Mouse (Mus musculus) urinary bladder, adult 2 months (tissue): ENCODE results near the gene Epb41l1. TPM values are rescaled to one million over a fixed set of nuclear protein-coding genes. Genes with fewer than 3 reads are reported as not detected.

Experiments used
- DNase-seq: peaks from one replicate; pipeline ENCODE4 v3.0.0; 2022; ENCODE audit warnings: low spot score
- polyA plus RNA-seq: library from polyadenylated mRNA; depleted of rRNA; stranded (reverse); fragments of >200 nt; gene quantifications from 2 replicates; pipeline ENCODE4 v1.2.3, GENCODE M21; 2012

Gene Epb41l1
- polyA plus RNA-seq, 1 experiment, result 36.9 TPM

DNA sequence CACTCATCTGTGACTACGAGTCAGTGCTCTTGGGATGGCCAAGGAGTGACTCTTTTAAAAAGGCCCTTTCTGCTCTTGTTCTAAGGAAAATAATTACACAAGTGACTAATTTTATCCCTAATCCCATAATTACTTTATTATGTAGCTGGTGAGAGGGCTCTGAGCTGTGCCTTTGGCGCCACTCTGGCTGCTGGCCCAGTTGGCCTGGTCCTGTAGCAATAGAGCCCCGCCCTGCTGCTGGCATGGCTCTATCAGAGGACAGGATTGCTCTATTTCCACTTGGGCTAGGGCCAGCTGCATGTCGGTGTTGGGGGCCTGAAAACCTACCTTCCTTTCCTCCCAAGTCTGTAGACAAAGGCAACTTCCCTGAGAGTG, 36.6 kb downstream of the Epb41l1 start:
- no peak for DNase-seq

DNA sequence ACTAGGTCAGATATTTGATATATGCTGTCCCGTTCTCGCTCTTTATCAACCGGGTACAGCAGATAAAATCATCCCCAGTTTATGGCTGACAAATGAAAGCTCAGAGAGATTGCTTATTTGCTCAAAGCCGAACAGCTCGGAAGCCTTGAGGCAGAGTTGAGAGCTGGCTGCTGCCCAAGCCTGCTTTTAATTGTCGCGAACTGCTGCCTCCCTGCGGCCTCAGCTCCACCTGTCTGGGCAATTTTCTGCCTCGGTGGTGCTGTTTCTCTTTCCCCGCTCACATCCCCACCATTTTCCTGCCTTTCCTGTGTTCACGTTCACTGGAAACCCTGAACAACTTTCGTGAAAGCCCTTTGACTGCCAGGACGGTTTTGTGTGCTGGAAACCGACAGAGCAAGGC, 39.8 kb downstream of the Epb41l1 start:
- no peak for DNase-seq

DNA sequence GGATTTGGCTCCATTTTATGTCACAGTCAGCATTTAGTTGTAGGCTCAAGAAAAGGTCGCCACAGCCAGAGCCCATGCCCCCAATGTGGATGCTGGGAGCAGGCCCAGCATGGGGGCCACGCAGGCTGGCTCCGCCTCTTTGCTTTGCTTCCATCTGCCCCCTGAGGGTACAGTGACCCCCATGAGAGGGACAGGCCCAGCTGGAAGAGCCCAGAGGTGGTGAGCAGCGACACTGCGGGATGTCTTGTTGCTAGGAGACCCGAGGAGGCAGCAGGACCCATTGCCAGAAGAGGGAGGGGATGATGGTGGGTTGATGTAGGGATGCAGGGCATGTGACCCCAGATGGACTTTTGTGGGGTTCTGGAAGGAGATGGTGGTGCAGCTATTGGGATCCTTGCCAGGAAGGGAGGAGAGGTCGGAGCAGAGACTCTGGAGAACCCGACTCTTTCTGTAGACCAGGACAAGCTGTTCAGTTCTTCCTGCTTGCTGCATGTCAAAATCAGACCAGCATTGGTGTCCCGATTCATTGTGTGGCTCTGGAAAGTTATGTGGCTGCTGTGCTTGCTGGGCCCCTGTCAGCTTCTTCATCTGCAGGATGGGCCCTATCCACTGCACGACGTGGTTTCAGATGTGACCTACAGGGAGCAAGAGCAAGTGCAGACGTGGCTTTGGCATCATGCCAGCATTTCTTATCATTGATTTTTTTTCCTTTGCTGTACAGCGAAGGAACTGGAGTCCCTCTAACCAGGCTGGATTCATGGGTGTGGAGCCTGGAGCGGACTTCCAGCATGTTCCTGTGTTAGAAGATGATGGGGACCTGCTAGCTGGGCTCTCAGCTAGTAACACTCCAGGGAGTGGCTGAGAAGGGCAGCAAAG, 41.7 kb downstream of the Epb41l1 start:
- DNase-seq, result no peak

DNA sequence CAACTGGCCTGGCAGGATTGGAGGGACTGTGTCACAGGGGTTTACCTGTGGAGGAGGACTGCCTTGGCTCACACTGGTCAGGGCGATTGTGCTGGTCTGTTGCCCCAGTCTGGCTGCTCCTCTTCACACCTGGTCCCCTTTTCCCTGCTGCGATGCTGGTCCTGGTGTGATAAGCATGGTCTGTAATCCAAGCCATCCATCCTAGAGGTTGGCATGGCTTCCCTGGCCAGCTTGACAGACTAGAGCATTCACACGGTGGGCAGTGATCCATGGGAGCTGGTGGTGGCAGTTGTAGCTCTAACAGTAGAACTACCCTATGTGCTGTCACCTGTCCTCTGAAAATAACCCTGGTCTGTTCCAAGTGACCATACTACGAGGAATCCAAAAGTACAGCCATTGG, 43.7 kb downstream of the Epb41l1 start:
- DNase-seq, result no peak

DNA sequence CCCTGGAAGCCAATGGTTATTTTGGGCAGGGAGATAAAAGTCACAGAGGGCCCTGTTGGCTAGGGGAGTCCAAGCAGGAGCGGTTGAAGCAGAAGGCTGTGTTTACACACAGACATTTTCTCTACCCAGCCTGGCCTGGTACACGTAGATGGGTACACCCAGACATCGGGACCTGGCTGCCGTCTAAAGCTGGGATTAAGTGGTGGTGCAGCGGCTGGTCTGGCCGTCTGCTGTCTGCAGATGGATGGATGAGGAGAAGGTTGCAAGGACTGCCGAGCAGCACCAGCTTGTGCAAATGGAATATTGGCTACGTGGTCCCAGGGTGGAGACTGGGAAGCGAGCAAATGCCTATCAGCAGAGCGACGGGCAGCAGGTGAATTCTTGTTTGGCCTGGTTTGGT, 46.8 kb downstream of the Epb41l1 start:
- DNase-seq, result no peak

DNA sequence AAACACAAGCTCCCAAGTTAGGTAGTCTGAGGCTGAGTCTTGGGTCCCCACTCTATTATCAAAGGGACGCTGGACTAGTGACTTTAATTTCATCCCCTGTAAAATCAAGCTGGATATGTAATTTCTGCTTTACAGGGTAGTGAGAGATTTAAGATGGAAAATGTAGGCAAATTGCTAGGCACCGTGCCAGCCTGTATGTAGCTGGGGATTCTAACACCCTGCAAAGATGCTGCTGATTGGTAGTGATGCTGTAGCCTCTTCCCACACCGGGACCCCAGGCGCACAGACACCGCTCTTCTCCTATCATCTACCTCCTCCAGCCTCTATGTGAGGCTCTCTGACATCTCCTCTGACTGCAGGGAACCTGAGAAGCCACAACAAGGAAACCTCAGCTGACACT, 48.2 kb downstream of the Epb41l1 start:
- no peak for DNase-seq

DNA sequence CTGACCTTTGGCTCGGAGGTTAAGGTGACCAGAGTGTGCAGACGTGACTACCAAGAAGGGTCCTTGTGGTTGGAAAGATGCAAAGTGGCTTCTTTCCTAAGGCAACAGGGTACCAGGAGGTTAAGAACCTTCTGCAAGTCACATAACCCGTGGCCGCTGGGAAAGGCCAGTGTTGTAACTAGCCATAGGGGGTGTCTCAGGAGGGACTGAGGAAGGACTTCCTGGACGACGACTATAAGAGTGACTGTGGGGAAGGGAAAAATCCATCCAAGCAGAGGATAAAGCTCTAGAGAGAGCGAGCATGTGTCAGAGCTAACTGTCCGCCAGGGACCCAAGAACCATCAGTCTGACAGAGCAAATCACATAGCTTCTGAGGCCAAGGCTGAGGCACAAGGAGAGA, 48.8 kb downstream of the Epb41l1 start:
- no peak for DNase-seq

DNA sequence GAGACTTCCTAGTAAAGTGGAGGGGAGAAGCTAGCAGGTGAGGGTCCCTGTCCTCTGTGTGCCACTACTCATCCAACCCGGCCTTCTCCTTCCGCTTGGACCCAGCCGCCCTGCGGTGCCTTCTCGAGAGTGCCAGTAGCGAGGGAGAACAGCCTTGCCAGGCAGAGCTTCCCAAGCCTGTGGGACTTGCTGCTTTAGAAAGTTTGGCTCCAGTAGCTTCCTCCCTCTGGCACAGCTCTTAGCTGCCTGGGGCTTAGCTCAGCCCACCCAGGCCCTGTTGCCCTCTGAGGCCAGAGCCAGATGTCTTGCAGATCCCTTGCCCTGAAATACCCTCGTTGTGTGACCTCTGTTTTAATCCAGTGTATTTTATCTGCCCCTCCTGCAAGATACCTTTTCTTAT, 50.2 kb downstream of the Epb41l1 start:
- DNase-seq, result no peak

DNA sequence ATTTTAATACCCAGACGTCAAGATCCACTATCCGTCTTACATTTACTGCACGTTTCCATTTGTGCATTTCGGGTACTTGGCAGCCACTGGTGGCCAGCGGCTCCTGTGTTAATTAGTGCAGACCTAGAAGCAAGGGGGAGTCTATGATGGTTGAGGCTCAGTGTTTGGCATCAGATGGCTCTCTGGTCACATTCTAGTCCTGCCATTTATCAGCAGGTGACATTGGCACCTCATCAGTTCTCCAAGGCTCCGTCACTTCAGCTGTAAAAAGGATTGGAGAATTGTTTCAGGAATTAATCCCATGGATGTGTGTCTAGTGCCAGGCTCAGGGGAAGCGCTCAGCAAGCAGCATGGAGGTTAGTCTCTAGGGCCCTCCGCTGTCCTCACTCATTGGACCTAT, 51.6 kb downstream of the Epb41l1 start:
- no peak for DNase-seq

DNA sequence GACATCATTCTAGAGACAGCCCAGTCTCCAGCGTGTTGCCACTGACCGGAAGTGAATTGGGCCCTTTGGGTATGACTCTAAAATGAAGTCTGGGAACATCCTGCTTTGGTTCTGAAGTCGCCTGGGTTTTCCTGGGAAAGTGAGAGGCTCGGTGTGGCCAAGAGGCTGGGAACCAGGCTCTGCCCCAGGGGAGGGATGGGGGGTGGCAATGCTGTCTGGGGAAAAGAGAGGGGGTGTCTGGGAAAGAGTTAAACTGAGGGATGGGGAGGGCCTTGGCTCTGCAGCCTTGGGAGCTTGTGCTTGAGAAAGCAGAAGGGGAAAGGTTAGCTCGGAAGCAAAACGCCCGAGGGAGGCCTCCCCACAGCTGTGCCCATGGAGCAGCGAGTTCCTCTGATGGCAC, 53.0 kb downstream of the Epb41l1 start:
- DNase-seq, result no peak

DNA sequence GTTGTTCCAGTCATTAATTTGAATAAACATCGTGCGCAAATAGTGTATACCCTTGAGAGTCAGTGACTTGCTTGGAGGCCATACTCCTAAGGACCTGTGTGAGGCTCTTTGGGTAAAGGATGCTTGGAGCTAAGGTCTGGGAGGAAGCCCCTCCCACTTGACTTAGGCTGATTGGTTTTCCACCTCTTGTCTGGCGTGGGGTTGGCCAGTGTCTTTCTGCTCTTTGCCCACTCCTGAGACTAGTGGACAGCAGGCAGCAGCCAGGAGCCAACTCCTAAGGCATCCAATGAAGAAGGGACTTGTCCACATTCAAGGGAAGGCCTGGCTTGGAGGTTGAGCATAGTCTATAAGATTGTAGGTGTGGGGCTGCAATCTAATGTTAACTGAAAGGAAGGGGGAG, 53.4 kb downstream of the Epb41l1 start:
- no peak for DNase-seq

DNA sequence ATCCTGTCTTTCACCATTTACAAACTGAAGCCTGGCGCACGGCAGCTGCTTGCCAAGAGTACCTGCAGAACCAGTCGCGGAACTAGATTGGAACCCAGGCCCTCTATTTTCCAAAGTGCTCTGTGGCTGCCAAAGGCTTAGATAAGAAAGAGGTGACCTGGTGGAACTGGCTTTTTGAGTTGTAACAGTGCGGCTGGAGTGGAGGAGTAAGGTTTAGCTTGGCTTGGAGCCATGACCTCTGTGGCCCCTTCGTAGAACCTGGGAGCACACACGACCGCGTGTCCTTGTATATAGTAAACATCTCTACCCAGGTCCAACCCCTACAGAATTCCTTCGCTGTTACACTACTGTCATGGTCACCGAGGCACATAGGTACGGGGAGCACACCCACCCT, 54.2 kb downstream of the Epb41l1 start:
- no peak for DNase-seq

DNA sequence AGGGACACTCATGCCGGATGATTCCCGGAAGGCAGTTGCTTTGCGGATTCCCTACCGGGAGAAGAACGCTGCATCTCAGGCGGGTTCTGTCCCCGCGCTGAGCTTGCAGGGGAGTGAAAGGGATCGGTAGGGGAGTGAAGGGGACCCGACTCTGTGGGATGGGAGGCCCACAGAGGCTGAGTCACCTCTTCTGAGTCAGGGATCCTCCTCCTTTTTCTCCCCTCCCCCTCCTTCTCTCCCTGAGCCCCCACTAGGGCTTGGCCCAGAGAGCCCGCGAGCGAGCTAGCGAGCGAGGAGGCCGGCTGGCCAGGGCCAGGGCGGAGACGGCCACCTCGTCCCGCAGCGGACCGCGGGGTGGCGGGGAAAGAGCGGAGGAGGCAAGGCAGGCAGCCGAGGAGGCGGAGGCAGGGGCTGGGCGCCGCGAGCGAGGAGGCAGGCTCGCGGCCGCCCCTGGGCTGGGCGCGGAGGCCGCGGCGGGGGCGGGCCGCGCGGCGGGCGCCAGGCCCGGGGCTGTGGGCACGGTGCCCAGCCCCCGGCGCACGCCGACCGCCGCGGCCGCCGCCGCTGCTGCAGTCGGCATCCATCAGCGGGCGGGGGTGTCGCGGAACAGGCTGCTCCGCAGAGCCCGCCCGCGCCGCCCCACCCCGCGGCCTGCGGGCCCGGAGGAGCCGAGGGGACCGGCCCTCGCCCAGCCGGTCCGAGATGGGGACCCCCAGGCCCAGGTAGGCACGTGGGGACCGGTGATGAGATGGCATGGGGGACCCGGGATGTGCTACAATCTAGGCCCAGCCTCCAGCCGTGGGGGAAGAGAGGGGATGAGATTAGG, 54.8 kb downstream of the Epb41l1 start:
- DNase-seq, result peak; percentile 76

DNA sequence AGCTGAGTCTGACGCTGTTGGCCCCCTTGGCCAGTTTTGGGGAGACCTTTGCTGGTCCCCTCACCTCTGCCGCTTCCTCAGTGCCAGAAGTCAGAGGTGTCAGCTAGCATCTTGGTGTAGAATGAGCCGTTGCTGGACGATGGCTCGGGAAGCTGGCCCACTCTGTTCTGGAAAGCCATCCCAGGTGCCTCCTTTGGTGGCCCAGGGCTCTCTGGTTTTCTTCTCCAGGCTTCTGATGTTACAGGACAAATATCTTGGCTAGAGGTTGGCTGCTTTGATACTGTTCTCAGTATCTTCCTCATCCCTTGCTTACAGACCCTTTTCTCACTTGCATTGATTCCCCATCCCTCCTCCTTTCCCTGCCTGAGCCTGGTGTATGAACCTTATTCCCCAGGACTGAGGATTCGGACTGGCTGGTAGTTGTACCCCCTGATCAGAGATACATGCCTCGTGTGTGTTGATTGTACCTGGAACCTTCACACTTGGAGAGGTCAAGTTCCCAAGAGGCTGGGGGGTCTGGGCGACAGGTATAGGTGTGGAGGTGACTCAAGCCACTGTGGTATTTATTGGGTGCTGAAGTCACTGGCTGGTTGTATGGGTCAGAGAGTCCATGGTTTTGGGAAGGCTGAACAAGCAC, 55.5 kb downstream of the Epb41l1 start:
- DNase-seq, result no peak

DNA sequence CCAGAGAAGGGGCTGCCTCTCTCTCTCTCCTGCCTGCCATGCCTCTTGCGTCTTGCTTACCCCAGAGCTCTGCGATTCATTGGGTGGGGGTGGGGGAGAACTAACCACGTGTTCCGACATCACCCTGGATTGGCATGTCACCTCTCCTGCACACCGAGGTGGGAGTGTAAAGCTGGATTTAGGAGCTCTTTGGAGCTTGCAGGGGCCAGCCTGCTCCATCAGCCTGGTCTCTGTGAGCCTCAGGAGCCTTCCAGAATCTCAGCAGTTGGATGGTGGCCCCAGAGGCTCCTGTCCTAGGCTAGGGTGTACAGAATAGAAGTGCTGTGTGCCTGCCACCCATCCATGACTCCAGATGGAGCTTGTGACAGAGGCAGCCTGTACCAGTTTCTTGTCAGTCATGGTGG, 56.0 kb downstream of the Epb41l1 start:
- no peak for DNase-seq

DNA sequence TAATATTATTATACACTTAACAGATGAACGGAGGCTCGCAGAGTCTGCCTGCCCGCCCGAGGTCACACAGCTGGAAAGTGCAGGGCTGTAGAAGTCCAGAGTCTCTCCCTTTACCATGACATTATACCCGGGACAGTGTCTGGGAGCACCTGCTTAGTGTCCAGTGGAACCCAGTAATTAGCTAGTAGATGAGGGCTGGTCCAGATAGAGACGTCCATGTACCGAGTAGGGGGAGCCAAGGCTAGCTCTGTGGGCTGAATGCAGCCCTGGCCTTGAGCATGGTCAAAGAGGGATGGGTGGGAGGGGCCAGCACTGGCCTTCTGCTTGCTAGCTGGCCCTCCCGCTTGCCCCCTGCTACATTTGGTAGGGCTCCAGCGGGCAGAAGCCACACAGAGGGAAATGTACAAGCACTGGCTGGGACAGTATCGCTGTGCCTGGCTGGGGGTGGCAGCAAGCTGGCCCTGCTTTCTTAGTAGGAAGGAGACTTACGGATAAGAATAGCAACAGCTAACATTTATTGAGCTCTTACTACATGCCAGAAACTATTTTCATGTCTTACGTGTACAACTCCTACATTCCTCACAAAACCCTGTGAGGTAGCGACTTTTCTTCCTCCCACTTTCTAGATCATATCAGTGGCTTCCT, 57.5 kb downstream of the Epb41l1 start:
- no peak for DNase-seq

DNA sequence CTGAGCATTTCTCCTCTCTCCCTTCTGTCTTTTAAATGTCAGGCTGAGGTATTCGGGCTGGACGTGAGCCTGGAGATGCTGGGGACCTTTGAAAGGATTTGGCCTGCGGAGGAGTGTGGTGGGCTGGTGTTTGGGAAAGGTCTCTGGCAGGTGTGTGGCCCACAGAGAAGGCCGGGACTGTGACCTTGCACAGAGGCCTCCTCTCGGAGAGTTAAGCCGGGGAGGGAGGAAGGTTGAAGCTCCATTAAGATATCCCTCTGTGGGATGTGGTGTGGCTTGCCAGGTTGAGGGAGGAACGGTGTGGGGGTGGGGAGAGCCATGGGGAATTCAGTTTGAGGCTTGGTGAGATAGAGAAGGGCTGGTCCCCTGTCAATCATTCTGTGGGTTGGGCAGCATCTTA, 59.1 kb downstream of the Epb41l1 start:
- no peak for DNase-seq

DNA sequence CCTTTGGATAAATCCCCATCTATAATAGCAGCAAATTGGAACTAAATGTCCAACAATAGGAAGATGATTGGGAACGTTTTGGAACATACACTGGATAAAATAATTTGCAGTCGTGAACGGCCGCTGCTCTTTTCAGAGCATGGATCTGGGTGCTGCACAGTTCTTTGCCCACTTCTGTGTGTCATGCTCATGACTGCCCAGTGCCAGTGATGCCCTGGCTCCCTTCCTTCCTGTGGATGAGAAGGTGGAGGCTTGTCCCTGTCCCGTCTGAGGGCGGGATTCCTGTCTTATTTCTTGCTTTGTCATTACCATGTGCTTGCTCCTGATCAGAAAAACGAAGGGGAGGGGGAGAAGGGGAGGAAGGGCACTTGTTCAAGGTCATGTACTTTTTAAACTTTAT, 59.6 kb downstream of the Epb41l1 start:
- no peak for DNase-seq

DNA sequence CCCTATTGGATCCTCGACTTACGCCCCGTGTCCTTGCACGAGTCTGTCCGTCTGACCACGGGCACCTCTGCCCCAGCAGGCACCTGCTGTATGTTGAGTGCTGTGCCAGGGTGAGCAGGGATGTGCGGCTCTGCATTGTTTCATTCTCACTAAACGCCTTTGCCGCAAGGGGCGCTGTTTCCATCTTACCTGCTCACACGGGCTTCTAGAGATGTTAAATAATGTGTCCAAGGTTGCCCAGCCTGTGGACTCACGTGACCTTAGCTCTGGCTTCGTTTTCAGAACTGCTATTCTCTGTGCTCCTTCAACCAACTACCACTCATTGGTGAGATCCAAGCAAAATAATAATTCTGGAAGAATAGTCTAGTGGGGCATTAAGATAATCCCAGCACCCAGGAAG, 61.6 kb downstream of the Epb41l1 start:
- DNase-seq, result no peak

DNA sequence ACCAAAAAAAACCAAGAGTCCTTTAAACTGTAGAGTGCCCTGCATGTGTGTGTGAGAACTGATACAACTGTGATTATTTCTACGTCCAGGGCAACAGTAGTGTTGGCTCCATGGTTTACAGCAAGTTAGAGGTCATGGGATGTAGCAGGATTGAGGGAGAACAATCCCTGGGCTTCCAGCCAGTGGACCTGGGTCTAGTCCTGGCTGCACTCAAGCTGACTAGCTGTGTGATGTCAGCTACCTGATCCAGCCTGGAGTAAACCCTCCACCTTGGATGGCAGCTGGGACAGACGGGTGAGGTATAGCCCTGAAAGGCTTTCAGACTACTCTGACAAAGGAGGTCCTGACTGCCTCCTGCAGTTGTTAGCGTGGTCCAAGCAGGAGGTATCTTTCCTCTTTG, 62.1 kb downstream of the Epb41l1 start:
- DNase-seq, result no peak

DNA sequence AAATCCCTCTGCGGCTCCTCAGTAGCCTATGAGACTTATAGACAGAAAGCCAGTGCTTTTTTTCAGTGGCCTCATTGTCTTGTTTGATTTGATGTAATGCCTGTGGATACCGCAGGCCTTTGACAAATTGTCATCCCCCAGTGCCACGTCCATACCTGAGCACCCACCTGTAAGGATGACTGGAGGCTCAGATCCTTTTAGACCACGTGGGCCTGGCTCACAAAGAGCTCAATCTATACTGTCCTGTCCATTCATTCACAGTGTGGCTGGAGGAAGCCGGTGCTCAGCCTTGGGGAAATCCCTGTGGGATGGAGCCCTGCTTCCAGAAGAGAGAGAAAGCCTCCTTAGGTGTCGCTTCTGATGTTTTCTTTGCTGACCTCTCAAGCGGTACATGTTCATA, 62.5 kb downstream of the Epb41l1 start:
- DNase-seq, result no peak

DNA sequence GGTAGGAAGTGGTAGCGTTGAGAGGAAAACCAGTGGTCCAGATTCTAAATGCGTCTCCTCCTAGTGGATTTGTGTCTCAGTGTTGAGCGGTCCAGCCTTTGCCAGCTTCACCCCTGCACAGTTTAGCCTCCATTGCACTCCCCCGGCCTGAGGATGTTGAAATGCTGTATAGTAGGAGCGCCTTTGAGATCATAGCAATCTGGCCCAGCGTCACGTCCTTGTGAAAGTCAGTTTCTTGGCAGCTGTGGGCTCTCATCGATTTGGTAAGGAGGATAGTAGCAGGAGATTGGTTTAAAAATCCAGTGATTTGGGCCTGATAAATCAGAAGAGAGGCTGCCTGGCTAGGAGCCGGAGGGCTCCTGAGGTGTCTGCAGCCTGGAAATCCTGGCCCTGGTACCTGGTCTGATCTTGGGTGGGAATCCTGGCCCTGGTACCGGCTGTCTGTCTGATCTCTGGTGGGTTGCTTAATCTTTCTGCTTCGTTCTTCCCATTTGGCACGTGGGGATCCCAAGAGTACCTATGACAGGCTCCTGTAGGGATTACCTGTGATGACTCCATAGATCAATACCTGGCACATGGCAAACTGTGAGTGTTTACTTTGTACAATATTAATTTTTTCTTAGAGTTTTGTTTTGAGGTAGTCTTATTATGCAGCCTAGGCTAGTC, 65.5 kb downstream of the Epb41l1 start:
- DNase-seq, result no peak
